Mouse (Mus musculus) neural tube, embryonic 10.5 days (tissue): ENCODE measurements around the gene Cnih3.

Experiments
- DNase-seq: peaks from one replicate; pipeline ENCODE4 v3.0.0-alpha.2; 2017; ENCODE audit warnings: low spot score; ENCODE audit errors: extremely low spot score

Gene Cnih3

DNA sequence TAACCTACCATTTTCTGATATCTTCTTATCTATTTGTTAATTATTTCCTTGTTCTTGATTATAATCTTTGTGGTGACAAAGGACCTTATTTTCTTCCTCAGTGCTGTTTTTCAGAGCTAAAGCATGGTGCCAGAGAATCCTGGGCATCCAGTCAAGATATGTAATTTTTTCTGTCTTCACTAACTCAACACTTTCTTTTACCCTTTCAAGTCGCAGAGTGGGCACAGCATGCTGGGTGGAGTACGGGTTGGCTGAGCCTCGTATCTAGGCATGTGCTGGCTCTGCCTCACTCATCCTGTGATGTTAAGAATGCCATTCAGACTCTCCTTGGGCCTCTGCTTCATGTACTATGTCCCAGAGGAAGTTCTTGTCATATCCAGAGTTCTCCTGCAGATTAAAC is 46.8 kb downstream of the Cnih3 start:
- no peak for DNase-seq

DNA sequence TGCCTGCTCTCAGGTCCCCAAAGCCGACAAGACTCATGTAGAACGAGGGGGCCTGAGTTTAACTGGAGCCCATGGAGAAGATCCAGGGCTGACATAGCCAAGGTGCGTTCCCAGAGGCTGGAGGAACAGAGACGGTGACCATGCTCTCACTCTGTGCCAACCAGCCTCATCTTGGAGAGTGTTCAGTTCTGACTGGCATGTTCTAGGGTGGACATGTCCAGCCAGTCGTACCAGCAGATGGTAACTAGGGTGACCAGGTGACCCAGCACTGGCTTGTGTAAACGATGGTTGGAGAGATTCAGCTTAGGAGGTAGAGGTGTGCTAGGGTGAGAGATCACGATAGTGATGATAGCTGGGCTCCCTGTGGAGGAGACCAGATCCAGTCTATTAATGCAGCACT is 50.6 kb downstream of the Cnih3 start:
- no peak for DNase-seq

- DNase-seq = no peak
Measured at GRCm38 (mm10) chr1:181407281-181407680, 54.9 kb downstream of the Cnih3 start.

DNA sequence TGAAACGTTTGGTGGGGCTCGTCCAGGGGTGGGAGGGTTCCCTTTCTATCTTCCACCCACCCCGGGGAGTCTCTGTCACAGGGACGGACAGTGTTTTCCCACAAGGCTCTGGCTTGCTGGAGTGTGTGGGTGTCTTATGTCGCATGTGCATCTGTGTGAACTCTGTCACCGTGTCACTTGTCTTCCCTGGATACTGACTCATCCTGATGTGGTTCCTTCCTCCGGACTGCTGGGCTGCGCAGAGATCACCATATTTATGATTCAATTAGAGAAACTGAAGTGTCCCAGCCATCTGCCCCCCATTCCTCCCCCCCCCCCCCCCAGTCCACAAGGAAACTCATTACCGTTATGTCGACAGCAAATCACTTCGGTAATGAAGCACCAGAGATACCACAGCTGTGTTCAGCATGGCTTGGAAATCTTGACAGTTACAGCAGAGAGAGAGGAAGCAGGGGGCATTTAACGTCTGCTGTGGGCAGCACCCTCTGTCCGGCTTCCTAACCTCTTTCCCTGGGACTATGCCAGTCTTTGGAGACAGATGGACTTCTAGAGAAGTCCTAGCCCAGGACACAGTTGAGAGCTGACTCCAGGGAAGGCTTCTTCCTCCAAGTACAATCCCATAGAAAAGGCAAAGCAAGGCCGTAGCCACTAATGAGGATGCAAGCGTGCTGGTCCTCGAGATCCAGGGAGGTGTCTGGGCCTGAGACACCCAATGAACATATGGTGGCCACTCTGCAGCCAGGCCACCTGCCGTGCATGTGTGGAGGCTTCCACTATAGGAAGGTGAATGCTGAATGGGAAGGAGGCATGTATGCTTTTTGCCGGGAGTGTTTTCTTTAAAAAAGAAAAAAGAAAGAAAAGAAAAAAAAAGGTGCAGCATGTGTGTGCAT is 55.9 kb downstream of the Cnih3 start:
- no peak for DNase-seq

GRCm38 (mm10) chr1:181409693-181410092 is 57.3 kb downstream of the Cnih3 start:
- DNase-seq = no peak

GRCm38 (mm10) chr1:181410647-181411254 is 58.3 kb downstream of the Cnih3 start:
- no peak for DNase-seq

DNA sequence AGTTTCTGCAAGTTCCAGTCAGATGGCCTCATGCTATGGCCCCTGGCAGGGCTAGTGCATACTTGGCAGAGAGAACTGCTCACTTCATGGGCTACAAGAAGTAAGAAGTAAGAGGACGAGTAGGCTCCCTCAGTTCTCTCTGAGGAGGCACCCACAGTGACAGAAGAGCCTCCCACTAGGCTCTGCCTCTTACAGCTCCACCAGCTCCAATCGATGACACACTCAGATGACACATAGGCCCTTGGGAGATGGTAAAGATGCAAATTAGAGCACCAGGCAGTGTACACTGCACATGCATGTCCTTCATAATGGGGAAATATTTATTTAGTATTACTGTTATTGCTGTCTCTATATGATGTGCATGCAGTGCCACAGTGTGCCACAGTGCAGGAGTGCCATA is 62.6 kb downstream of the Cnih3 start:
- DNase-seq = no peak

DNA sequence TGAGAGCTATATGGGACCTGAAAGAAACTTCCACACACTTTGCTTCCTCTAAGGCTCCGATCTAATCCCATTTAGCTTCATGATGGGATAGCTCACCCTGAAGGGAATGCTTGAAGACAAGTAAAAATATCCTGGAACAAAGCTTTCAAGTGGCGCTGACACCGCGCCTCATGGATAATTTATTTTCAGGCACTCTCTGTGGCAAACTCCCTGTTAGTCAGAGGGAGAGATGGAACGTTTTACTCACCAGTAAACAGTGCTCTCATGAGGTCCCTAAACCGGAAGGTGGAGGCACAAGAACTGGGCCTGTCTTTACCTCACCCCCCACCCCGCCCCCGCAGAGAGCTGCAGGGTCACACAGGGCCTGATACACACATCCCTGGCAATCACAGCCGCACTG is 64.4 kb downstream of the Cnih3 start:
- no peak for DNase-seq

GRCm38 (mm10) chr1:181417937-181418523 is 65.6 kb downstream of the Cnih3 start:
- no peak for DNase-seq

DNA sequence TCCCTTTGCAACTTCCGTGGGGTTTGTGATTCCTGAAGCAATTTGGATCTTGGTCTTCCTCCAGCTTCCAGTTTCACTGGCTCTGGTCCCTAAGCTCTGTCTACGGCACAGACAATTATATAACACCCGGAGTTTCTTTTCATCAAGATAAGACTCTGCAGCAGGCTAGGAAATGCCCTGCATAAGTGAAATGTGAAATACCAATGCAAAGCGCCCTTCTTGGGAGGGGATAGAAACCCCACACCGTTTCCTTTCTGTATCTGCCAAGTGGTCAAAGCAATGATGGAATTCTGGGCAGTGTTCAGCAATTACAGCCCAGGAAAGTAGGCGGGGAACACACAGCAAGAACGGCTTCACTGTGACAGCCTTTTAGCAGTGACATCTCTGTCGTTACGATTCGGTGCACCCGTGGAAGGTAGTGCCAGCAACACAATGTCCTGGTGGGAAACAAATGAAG is 67.7 kb downstream of the Cnih3 start:
- DNase-seq = no peak

DNA sequence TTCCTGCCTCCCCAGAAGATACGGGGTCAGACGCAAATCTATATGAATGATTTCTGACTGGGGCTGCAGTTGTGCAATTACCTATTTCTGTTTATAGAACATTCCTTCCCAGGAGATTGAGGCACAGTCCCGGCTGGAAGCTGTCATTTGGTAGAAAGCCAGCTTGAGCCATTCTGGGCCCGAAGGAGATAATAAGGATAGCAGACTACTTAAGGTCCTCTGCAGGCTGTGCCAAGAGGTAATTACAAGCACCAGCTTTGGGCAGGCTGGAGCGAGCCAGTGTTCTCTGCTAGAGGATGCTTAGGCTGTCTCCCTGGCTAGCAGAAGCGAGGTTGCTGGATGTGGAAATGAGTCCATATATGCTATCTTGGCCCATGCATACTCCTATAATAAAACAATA is 70.4 kb downstream of the Cnih3 start:
- DNase-seq = no peak

- no peak for DNase-seq
Measured at GRCm38 (mm10) chr1:181424922-181425321, 72.5 kb downstream of the Cnih3 start.

- DNase-seq = no peak
Measured at GRCm38 (mm10) chr1:181425388-181425787, 73.0 kb downstream of the Cnih3 start.

GRCm38 (mm10) chr1:181426406-181426805 is 74.0 kb downstream of the Cnih3 start:
- DNase-seq = no peak

- DNase-seq = no peak
Measured at GRCm38 (mm10) chr1:181433263-181433662, 80.8 kb downstream of the Cnih3 start.

DNA sequence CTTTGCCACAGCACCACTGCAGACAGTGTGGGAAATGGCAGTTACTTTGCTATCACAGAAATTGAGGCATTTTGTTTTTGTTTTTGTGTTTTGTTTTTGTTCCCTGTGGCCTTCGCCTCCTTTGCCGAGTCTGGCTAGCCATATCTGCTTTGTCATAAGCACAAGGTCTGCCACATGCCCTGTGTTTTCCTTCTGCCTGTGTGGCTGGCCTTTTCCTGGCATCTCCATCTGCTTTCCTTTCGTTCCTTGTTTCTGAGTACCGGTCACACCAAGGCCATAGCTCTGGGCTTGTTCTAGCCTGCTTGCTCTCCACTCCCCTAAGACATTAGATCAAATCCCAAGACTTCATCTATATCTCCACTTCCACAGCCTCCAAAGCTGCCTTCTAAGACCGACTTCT is 83.0 kb downstream of the Cnih3 start:
- no peak for DNase-seq

DNA sequence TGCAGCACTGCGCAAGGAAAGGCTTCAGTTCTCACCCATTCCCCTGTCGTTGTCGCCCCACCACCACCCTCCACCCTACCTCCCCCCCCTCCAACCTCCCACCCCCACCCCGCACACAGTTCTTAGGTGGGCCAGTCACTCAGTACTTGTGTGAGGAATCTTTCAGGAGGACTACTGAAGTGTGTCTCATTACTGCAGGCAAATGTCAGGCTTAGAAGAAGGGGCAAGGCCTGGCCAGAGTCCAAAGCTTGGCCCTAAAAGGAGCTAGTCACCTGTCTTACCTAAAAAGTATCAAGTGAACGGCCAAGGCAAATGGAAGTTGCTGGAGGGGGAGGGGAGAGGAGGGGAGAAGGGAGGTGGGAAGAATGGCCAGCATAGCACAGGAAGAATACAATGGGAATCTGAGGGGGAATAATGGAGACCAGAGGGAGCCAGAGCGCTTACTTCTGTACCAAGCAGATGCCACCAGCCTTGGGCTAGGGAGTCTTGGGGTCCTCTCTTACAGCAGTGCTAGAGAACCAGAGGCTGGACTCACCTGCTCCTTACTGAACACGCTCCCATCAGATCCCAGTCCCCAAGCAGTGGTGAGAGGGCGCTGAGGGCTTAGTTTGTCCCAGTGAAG is 88.7 kb downstream of the Cnih3 start:
- no peak for DNase-seq

DNA sequence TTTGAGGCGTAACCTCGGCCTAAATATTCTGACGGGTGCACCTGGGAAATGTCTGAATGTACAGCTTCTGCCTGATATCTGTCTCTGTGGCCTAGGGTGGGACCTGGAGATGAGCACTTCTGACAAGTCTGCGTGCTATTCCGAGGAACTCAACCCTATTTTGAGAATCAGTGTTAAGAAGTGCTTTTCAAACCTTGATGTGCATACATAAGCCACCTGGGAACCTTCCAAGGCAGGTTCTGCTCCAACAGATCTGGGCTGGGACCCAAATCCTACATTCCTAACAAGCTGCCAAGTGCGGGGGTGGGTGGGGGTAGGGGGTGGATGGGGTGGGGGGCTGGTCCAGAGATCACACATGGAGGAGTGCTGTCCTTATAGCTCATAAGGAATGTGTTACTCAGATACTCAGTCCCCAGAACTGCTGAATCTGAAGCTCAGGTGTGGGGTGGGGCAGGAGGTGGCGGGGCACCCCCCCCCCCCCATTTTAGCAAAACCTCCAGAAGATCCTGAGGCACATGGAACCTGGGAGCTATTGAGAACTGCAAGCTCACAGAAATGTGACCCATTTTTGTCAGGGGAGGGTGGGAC is 89.3 kb downstream of the Cnih3 start:
- DNase-seq = no peak

- no peak for DNase-seq
Measured at GRCm38 (mm10) chr1:181445041-181445440, 92.6 kb downstream of the Cnih3 start.

DNA sequence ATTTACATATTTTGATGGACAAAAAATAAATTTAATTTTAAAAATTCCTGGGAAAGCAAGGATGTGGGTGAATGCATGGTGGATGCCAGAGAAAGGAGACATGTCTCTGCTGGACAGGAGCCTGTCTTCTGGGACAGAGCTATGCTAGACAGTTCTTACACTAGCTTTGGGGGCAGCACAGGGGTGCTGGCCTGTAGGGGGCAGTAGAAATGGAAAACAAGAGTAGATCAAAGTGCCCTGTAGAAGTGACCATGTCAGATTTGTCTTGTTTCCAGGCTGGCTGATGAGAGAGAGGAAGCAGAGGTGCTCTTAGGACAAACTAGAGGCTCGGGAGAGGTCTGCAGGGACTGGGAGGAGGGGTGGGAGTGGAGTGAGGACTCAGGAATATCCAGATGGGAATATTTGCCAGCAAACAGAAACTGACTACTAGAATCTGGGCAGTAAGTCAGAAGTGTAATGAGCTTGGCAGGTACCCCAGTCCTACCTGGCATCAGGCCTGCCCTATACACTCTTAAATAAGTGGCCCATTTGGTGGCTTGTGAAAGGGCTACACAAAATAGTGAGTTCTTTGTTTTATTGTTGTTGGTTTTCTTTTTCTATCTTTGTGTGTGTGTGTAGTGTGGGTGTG is 93.3 kb downstream of the Cnih3 start:
- no peak for DNase-seq

DNA sequence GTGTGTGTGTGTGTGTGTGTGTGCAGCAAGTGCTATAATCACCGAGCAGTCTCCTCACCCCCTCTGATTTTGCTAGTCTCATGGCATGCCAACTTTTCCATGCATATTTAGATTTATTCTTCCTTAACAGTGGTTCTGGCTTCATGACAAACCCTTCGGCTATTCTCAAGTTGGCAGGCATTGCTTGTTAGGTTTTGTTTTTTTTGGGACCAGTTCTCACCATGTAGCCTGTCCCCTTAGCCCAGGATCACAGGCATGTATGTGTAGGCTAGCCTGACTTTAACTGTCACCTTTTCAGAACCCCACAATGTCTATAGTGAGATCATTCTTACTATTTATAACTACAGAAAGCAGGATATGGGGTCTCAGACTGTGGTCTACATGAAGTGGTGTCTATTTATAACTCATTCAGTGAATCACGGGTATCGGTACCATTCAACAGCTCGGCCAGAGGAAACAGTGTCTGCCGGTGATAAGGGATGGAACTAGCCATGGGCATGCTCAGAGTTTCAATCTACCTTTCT is 94.2 kb downstream of the Cnih3 start:
- no peak for DNase-seq
